Mouse (Mus musculus) spleen, postnatal 10 days (tissue): ENCODE measurements at regions not wholly inside any gene's neighbourhood (a gene's known extent, or its start where the extent isn't known, plus 50 kb on each side); places are given as distances from the start of the nearest gene placed in this dataset.

Experiments used
- DNase-seq, 2 experiments: peaks; one replicate each; pipeline ENCODE4 v3.0.0; 2021 to 2022; ENCODE audit warnings: low spot score in 2 of 2

- DNase-seq = no peak
Measured at GRCm38 (mm10) chr5:35221451-35222305, 56.4 kb upstream of the Adra2c start.

GRCm38 (mm10) chr5:35216271-35216670 is 61.8 kb upstream of the Adra2c start:
- DNase-seq = no peak

- DNase-seq = no peak
Measured at GRCm38 (mm10) chr5:35215480-35216195, 62.5 kb upstream of the Adra2c start.

GRCm38 (mm10) chr5:35215007-35215406 is 63.1 kb upstream of the Adra2c start:
- DNase-seq = no peak

GRCm38 (mm10) chr5:35209348-35209747 is 68.8 kb upstream of the Adra2c start:
- DNase-seq = no peak

GRCm38 (mm10) chr5:35204049-35204448 is 74.1 kb upstream of the Adra2c start:
- no peak for DNase-seq

GRCm38 (mm10) chr5:35198468-35198867 is 79.7 kb upstream of the Adra2c start:
- no peak for DNase-seq

GRCm38 (mm10) chr5:35189113-35189797 is 83.7 kb upstream of the Lrpap1 start:
- DNase-seq = peak in 1 of 2 experiments; percentile 39

GRCm38 (mm10) chr5:35185826-35186225 is 80.3 kb upstream of the Lrpap1 start:
- no peak for DNase-seq

GRCm38 (mm10) chr5:35185289-35185688 is 79.7 kb upstream of the Lrpap1 start:
- no peak for DNase-seq

- no peak for DNase-seq
Measured at GRCm38 (mm10) chr5:35183418-35183817, 77.9 kb upstream of the Lrpap1 start.

GRCm38 (mm10) chr5:35177332-35177731 is 71.8 kb upstream of the Lrpap1 start:
- no peak for DNase-seq

GRCm38 (mm10) chr5:35176112-35176848 is 70.7 kb upstream of the Lrpap1 start:
- no peak for DNase-seq

GRCm38 (mm10) chr5:35174318-35174717 is 68.8 kb upstream of the Lrpap1 start:
- no peak for DNase-seq

GRCm38 (mm10) chr5:35171336-35171735 is 65.8 kb upstream of the Lrpap1 start:
- DNase-seq = no peak

GRCm38 (mm10) chr5:35170369-35171130 is 65.0 kb upstream of the Lrpap1 start:
- no peak for DNase-seq

- DNase-seq = no peak
Measured at GRCm38 (mm10) chr5:35169614-35170293, 64.2 kb upstream of the Lrpap1 start.

GRCm38 (mm10) chr5:35168853-35169252 is 63.3 kb upstream of the Lrpap1 start:
- no peak for DNase-seq

- DNase-seq = no peak
Measured at GRCm38 (mm10) chr5:35168369-35168768, 62.8 kb upstream of the Lrpap1 start.

GRCm38 (mm10) chr5:35165993-35166392 is 60.4 kb upstream of the Lrpap1 start:
- DNase-seq = no peak
